Comparison of ENCODE assay signal across 12 mouse cellular contexts in the genomic region with DNA sequence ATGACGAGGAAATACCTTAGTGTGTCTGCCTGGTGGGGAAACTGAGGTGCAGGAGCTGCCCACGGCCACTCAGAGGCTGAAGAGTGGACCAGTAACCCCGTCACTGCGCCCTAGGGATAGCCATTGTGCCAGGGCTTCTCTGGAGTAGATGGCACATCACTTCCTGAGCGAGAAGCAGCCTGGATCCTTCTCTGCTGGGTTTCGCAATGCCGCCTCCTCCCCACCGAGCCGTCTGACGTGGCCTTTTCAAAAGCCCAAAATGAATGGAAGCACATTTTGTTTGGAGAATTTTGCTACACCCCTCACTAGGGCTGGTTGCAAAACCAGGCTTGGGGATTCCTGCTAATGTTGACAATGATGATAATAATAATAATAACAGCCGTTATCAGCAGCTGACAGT. TPM values are rescaled to one million over a fixed set of nuclear protein-coding genes. Genes with fewer than 3 reads are reported as not detected.
DNase-seq lines count a peak whose midpoint lies in the region; ATAC-seq and TF ChIP-seq lines count a peak whose summit lies in the region.
"Had no signal": no experiment of that assay in that cellular context is flagged by ENCODE, and none has a peak within 500 bp of the region (broad histone marks: within the 10 kb centered on the region; RNA-seq: fewer than 3 reads in every experiment).

No protein-coding gene starts in this region.

- H3K36me3 ChIP-seq in forebrain, embryonic 15.5 days, result no peaks in the 10 kb centered on the region
- no peaks in the 10 kb centered on the region for H3K36me3 ChIP-seq in forebrain, embryonic 16.5 days (ENCODE audit: control insufficient read depth, insufficient read depth)
- H3K36me3 ChIP-seq in midbrain, embryonic 14.5 days (ENCODE audit: control insufficient read depth, insufficient read depth, low read length), result no peaks in the 10 kb centered on the region
- H3K36me3 ChIP-seq in midbrain, embryonic 15.5 days (replicated peaks), result no peaks in the 10 kb centered on the region
- H3K36me3 ChIP-seq in myocyte (ENCODE audit: control insufficient read depth, insufficient read depth), result no peaks in the 10 kb centered on the region
- H3K36me3 ChIP-seq: hindbrain, embryonic 13.5 days; limb, embryonic 15.5 days; neural tube, embryonic 12.5 days had no signal

- peaks cover 13% of the 10 kb centered on the region; the same call in 1 of the 2 replicates for H3K27me3 ChIP-seq in forebrain, embryonic 15.5 days
- peaks cover 7% of the 10 kb centered on the region; the same call in 1 of the 2 replicates for H3K27me3 ChIP-seq in forebrain, embryonic 16.5 days (replicated peaks; ENCODE audit: control insufficient read depth, insufficient read depth, low read length)
- H3K27me3 ChIP-seq in midbrain, embryonic 14.5 days (ENCODE audit: control insufficient read depth, insufficient read depth, low read length), result peaks cover 24% of the 10 kb centered on the region
- peaks cover 21% of the 10 kb centered on the region; the same call in 1 of the 2 replicates for H3K27me3 ChIP-seq in midbrain, embryonic 15.5 days (replicated peaks)
- peaks cover 96% of the 10 kb centered on the region for H3K27me3 ChIP-seq in myocyte (ENCODE audit: control insufficient read depth, insufficient read depth, insufficient read length)

- 0 out of 2 replicates have a peak overlapping the region, but pooled peaks have one; percentile 15 for H3K4me2 ChIP-seq in forebrain, embryonic 15.5 days (replicated peaks)
- no peak overlapping the region for H3K4me2 ChIP-seq in forebrain, embryonic 16.5 days (ENCODE audit: low read length)
- no peak overlapping the region for H3K4me2 ChIP-seq in midbrain, embryonic 14.5 days (ENCODE audit: low read length)
- H3K4me2 ChIP-seq in midbrain, embryonic 15.5 days, result no peak overlapping the region
- no peak overlapping the region for H3K4me2 ChIP-seq in myocyte (ENCODE audit: low read depth)
- H3K4me2 ChIP-seq: hindbrain, embryonic 13.5 days; limb, embryonic 15.5 days; neural tube, embryonic 12.5 days had no signal

- no peak overlapping the region for H3K4me3 ChIP-seq in forebrain, embryonic 15.5 days
- no peak overlapping the region for H3K4me3 ChIP-seq in forebrain, embryonic 16.5 days (replicated peaks; ENCODE audit: low read length)
- H3K4me3 ChIP-seq in midbrain, embryonic 14.5 days (replicated peaks; ENCODE audit: low read depth, low read length), result no peak overlapping the region
- no peak overlapping the region for H3K4me3 ChIP-seq in midbrain, embryonic 15.5 days
- H3K4me3 ChIP-seq in myocyte, result no peak overlapping the region
- H3K4me3 ChIP-seq: hindbrain, embryonic 13.5 days; limb, embryonic 15.5 days; neural tube, embryonic 12.5 days had no signal

- peak; percentile 23 for DNase-seq in midbrain, embryonic 14.5 days
- DNase-seq in layer of hippocampus, adult 11-12 months (ENCODE audit: low spot score), result peak; percentile 65
- DNase-seq in spleen, postnatal 14 days (ENCODE audit: low spot score in 2 of 2), result no peak
- no peak for DNase-seq in cerebellum, postnatal 4 days (ENCODE audit: low spot score in 2 of 2)
- DNase-seq: thymus, postnatal 4 days had no signal

- no peaks in the 10 kb centered on the region for H3K79me2 ChIP-seq in myocyte (ENCODE audit: control insufficient read depth, insufficient read depth)

- no peak overlapping the region for H3K27ac ChIP-seq in forebrain, embryonic 15.5 days (replicated peaks)
- no peak overlapping the region for H3K27ac ChIP-seq in forebrain, embryonic 16.5 days (ENCODE audit: low read length)
- H3K27ac ChIP-seq in midbrain, embryonic 14.5 days (replicated peaks; ENCODE audit: low read depth, low read length), result no peak overlapping the region
- H3K27ac ChIP-seq in midbrain, embryonic 15.5 days, result no peak overlapping the region
- H3K27ac ChIP-seq: hindbrain, embryonic 13.5 days; limb, embryonic 15.5 days; neural tube, embryonic 12.5 days had no signal

- H3ac ChIP-seq in myocyte (ENCODE audit: control insufficient read depth, insufficient read length), result no peak overlapping the region

- H3K9me3 ChIP-seq in forebrain, embryonic 15.5 days, result no peaks in the 10 kb centered on the region
- no peaks in the 10 kb centered on the region for H3K9me3 ChIP-seq in forebrain, embryonic 16.5 days (ENCODE audit: control insufficient read depth, low read length)
- H3K9me3 ChIP-seq in midbrain, embryonic 14.5 days (ENCODE audit: control insufficient read depth, low read length), result no peaks in the 10 kb centered on the region
- no peaks in the 10 kb centered on the region for H3K9me3 ChIP-seq in midbrain, embryonic 15.5 days
- H3K9me3 ChIP-seq: hindbrain, embryonic 13.5 days; limb, embryonic 15.5 days; neural tube, embryonic 12.5 days had no signal

- no peak overlapping the region for H3K9ac ChIP-seq in forebrain, embryonic 15.5 days (replicated peaks)
- no peak overlapping the region for H3K9ac ChIP-seq in forebrain, embryonic 16.5 days (replicated peaks; ENCODE audit: low read depth, low read length)
- H3K9ac ChIP-seq in midbrain, embryonic 14.5 days (replicated peaks; ENCODE audit: low read length), result no peak overlapping the region
- no peak overlapping the region for H3K9ac ChIP-seq in midbrain, embryonic 15.5 days
- H3K9ac ChIP-seq: hindbrain, embryonic 13.5 days; limb, embryonic 15.5 days; neural tube, embryonic 12.5 days had no signal

- TF ChIP-seq POLR2A in myocyte (IDR thresholded peaks at IDR 0.05; ENCODE audit: insufficient read length, low read depth), result no peak

- no peak for ATAC-seq in forebrain, embryonic 15.5 days (replicated peaks)
- ATAC-seq in forebrain, embryonic 16.5 days, result no peak
- no peak for ATAC-seq in midbrain, embryonic 14.5 days (ENCODE audit: low FRiP score, low TSS enrichment)
- no peak for ATAC-seq in midbrain, embryonic 15.5 days (replicated peaks)

- H3K4me1 ChIP-seq in forebrain, embryonic 15.5 days, result peaks cover 41% of the 10 kb centered on the region
- H3K4me1 ChIP-seq in forebrain, embryonic 16.5 days (replicated peaks; ENCODE audit: control insufficient read depth, insufficient read depth, low read length), result peaks cover 32% of the 10 kb centered on the region
- H3K4me1 ChIP-seq in midbrain, embryonic 14.5 days (ENCODE audit: control insufficient read depth, insufficient read depth, low read length), result 0 out of 2 replicates have a peak, but pooled peaks cover 6% of the 10 kb centered on the region
- H3K4me1 ChIP-seq in midbrain, embryonic 15.5 days, result peaks cover 44% of the 10 kb centered on the region

- 21% methylated on average over 11 of the region's 11 CpGs for WGBS in forebrain, embryonic 15.5 days
- WGBS in forebrain, embryonic 16.5 days, result 20% methylated on average over 11 of the region's 11 CpGs
- 25% methylated on average over 11 of the region's 11 CpGs for WGBS in midbrain, embryonic 14.5 days
- 28% methylated on average over 11 of the region's 11 CpGs for WGBS in midbrain, embryonic 15.5 days

TF ChIP-seq in myocyte, 11 proteins besides CTCF, POLR2A, EP300 and RAD21:
- TF ChIP-seq TCF3 (IDR thresholded peaks at IDR 0.05; ENCODE audit: insufficient read length, low read depth), result no peak
- no peak for TF ChIP-seq MAX (IDR thresholded peaks at IDR 0.05; ENCODE audit: low read depth)
- TF ChIP-seq CEBPB (IDR thresholded peaks at IDR 0.05; ENCODE audit: insufficient read depth, poor library complexity, severe bottlenecking), result peak; percentile 62

RNA-seq across cellular contexts. Expression of gene Dlgap4, which starts 4.0 kb away (rescaled TPM):
- polyA plus RNA-seq in forebrain, embryonic 15.5 days (2015; fragmentation: Nextera tagmentation; extraction: Ambion mirVana), result 317 and 333 TPM in 2 replicates
- 342 and 361 TPM in 2 replicates for polyA plus RNA-seq in forebrain, embryonic 16.5 days (2015; fragmentation: Nextera tagmentation; extraction: Ambion mirVana)
- 272 and 276 TPM in 2 replicates for polyA plus RNA-seq in midbrain, embryonic 14.5 days (2014; fragmentation: Nextera tagmentation; extraction: Ambion mirVana)
- polyA plus RNA-seq in midbrain, embryonic 15.5 days (2015; fragmentation: Nextera tagmentation; extraction: Ambion mirVana), result 272 and 277 TPM in 2 replicates
- 176 TPM for polyA plus RNA-seq in myocyte (2012; fragmentation: generic; extraction: Trizol)

Comparison
In these comparisons a context has a peak if more than half of its experiments do, and no peak if none do; other contexts are left out.
1. DNase-seq: peak in midbrain, embryonic 14.5 days (single experiment) and layer of hippocampus, adult 11-12 months (single experiment); none in spleen, postnatal 14 days (0 of 2) and cerebellum, postnatal 4 days (0 of 2).